Mouse (Mus musculus) liver, postnatal 0 days (tissue): ENCODE data around the gene Ubqln4. TPM values are rescaled to one million over a fixed set of nuclear protein-coding genes. Genes with fewer than 3 reads are reported as not detected.

Experiments
- ATAC-seq: fragments of 200-750 bp; cut with Nextera tagmentation; 2 replicates; pipeline ENCODE4 v1.8.0; 2017; ENCODE audit warnings: mild to moderate bottlenecking, moderate library complexity
- DNase-seq: peaks from one replicate; pipeline ENCODE4 v3.0.0-alpha.2; 2016
- H3K27ac ChIP-seq: fragments of 300-500 bp; sonication (generic); 2 replicates; pipeline ENCODE4 v1.5.1; 2014; ENCODE audit warnings: antibody characterized with exemption, moderate library complexity, mild to moderate bottlenecking, low read depth
- H3K27me3 ChIP-seq: fragments of 300-500 bp; sonication (generic); 2 replicates; pipeline ENCODE4 v1.6.1; 2014; ENCODE audit warnings: low read length, control low read depth, mixed read lengths; ENCODE audit not compliant: insufficient read depth
- H3K36me3 ChIP-seq: fragments of 300-500 bp; sonication (generic); replicated peaks from 2 replicates; pipeline ENCODE4 v1.6.1; 2014; ENCODE audit warnings: mild to moderate bottlenecking, control low read depth, low read length, moderate library complexity, mixed read lengths; ENCODE audit not compliant: insufficient read depth
- H3K4me1 ChIP-seq: fragments of 300-500 bp; sonication (generic); 2 replicates; pipeline ENCODE4 v1.6.1; 2014; ENCODE audit warnings: antibody characterized with exemption, mild to moderate bottlenecking, control low read depth; ENCODE audit not compliant: insufficient read depth
- H3K4me2 ChIP-seq: fragments of 300-500 bp; sonication (generic); 2 replicates; pipeline ENCODE4 v1.6.1; 2014; ENCODE audit warnings: low read depth, mild to moderate bottlenecking, low read length, moderate library complexity, mixed read lengths
- H3K4me3 ChIP-seq: fragments of 300-500 bp; sonication (generic); 2 replicates; pipeline ENCODE4 v1.5.1; 2014; ENCODE audit warnings: low read depth, low read length
- H3K9ac ChIP-seq: fragments of 300-500 bp; sonication (generic); replicated peaks from 2 replicates; pipeline ENCODE4 v1.6.1; 2014; ENCODE audit warnings: mild to moderate bottlenecking, moderate library complexity
- H3K9me3 ChIP-seq: fragments of 300-500 bp; sonication (generic); 2 replicates; pipeline ENCODE4 v1.6.1; 2016; ENCODE audit warnings: mild to moderate bottlenecking, control low read depth, low read length, mixed read lengths
- CTCF ChIP-seq: sonication (generic); IDR thresholded peaks from 2 replicates; pipeline ENCODE4 v1.5.1; 2016; ENCODE audit warnings: antibody characterized with exemption, low read depth
- EP300 ChIP-seq: IDR thresholded peaks from 2 replicates; pipeline ENCODE4 v1.6.1; 2016; ENCODE audit warnings: antibody characterized with exemption, low read depth, mild to moderate bottlenecking
- WGBS: fragments of 180-500 bp; shearing (Covaris S2); extraction: QIAGEN DNeasy Blood & Tissue Kit; methylation state at CpG from one replicate; pipeline ENCODE4 v1.1.7; 2014; ENCODE audit not compliant: insufficient replicate concordance; 5-methylcytosine and 5-hydroxymethylcytosine counted together
- polyA plus RNA-seq: library from polyadenylated mRNA; unstranded; fragments of >200 nt; fragmentation: Nextera tagmentation; extraction: Ambion mirVana; gene quantifications from 2 replicates; pipeline ENCODE4 v1.2.1, GENCODE M21; 2015

The Ubqln4 gene
- 12.5 and 13.5 TPM in 2 replicates for polyA plus RNA-seq

DNA sequence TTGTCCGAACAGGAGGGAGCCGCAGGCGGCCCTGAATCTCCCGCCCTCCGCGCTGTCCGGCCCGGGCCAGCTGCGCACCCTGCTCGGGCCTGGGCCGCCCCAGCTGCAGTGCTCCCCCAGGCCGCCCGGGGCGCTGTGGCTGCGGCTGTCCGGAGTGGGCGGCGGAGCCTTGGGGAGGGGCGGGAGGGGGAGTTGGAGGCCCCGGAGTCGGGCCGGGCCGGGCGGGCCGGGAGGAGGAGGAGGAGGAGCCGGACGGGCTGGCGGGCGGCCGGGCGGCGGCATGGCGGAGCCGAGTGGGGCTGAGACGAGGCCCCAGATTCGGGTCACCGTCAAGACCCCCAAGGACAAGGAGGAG, at the start of gene Ubqln4:
Ubqln4 (plus strand) TSS at position 234 of the 355 bp plus-strand sequence.
- TF ChIP-seq EP300 (no peak), CTCF (peak; percentile 76)
- H3K4me1 ChIP-seq, result peaks cover 19% of the 10 kb centered on the region
- no peaks in the 10 kb centered on the region for H3K9me3 ChIP-seq
- H3K27me3 ChIP-seq, result no peaks in the 10 kb centered on the region
- H3K9ac ChIP-seq, result peak within 1 kb of the TSS; percentile 92
- H3K27ac ChIP-seq, result peak within 1 kb of the TSS; percentile 98
- ATAC-seq (peak; percentile 85), DNase-seq (peak; percentile 94)
- H3K4me3 ChIP-seq, result peak within 1 kb of the TSS; percentile 84
- H3K4me2 ChIP-seq, result peak within 1 kb of the TSS; percentile 98
- WGBS, result 2% methylated on average over 31 of the region's 37 CpGs
- peaks cover 22% of the 10 kb centered on the region for H3K36me3 ChIP-seq

DNA sequence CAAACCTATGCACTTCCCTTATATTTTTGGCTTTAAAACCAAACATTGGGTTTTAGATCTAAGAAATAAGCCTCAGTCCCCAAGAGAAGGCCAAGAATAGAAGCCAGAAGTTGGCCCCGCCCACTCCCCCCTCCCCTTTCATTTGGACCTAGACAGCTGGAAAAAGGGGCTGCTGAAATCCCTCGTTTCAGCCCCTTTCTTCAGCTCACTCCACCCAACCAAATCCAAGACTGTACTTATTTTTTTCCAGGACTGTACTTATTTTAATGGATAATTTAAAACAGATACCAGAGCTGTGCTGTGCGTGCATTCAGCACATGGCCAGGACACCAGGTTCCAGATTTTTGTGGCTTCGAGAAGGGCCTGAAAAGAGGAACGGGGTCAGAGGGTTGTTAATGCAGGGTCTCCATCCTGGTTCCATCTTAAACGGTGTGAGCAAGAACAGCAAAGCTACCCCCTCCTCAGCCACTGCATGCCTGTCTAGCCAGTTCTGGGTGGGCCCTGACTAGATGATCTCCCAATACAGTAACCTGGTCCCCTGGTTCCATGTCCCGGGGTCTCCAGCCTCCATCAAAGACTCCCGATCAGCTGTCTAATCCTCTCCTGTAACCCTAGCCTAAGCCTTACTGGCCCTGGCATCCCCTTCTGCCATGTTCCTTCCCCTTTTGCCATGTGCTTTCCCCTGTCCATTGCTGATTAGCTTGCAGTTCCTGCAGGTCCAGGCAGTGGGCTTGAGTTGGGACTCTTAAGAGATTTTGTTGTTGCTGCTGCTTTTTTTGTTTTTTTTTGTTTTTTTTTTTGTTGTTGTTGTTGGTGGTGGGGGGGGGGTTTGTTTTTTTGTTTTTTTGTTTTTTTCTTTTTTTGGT, 49.4 kb upstream of the Ubqln4 start:
- no peak for ATAC-seq
- Histone ChIP-seq H3K9me3 (no peaks in the 10 kb centered on the region), H3K9ac (no peak overlapping the region), H3K27ac (peak overlapping the region; percentile 94; the same call in 1 of the 2 replicates), H3K36me3 (peaks cover 5% of the 10 kb centered on the region; the same call in 1 of the 2 replicates), H3K4me3 (no peak overlapping the region), H3K4me1 (peaks cover 23% of the 10 kb centered on the region), H3K4me2 (no peak overlapping the region), H3K27me3 (no peaks in the 10 kb centered on the region)
- WGBS, result 40% methylated on average over 8 of the region's 8 CpGs
- TF ChIP-seq EP300, result no peak
- TF ChIP-seq CTCF, result no peak
- DNase-seq, result no peak

DNA sequence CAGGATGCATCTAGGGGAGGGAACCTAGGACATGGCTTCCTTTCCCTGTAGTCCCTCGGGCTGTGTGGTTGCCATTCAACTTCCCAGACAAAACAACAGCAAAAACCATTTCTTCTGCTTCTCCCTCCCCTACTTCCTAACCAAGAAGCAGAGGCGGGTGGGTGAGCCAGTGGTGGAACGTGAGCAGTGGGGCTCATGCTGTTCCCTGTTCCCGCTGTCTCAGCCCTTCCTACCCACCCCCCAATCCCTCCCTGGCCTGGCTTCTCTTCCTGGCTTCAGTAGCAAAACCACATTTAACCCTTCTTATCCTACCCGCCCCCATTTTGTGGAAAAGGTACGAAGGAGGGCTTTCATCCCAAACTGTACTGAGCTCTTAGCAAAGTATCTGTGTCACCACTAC, 48.5 kb upstream of the Ubqln4 start:
- H3K27me3 ChIP-seq, result no peaks in the 10 kb centered on the region
- TF ChIP-seq EP300 (no peak), CTCF (no peak)
- no peak for DNase-seq
- H3K4me3 ChIP-seq, result no peak overlapping the region
- no peak overlapping the region for H3K27ac ChIP-seq
- 67% methylated on average over 6 of the region's 6 CpGs for WGBS
- H3K9me3 ChIP-seq, result no peaks in the 10 kb centered on the region
- no peaks in the 10 kb centered on the region for H3K36me3 ChIP-seq
- H3K9ac ChIP-seq, result no peak overlapping the region
- H3K4me2 ChIP-seq, result no peak overlapping the region
- ATAC-seq, result no peak
- H3K4me1 ChIP-seq, result peaks cover 31% of the 10 kb centered on the region

- H3K4me2 ChIP-seq, result no peak overlapping the region
- WGBS, result 50% methylated on average over 7 of the region's 7 CpGs
- ATAC-seq (no peak), DNase-seq (no peak)
- H3K4me3 ChIP-seq, result no peak overlapping the region
- no peaks in the 10 kb centered on the region for H3K9me3 ChIP-seq
- peaks cover 30% of the 10 kb centered on the region for H3K4me1 ChIP-seq
- no peaks in the 10 kb centered on the region for H3K27me3 ChIP-seq
- 0 out of 2 replicates have a peak, but pooled peaks have one; percentile 1 for TF ChIP-seq CTCF
- TF ChIP-seq EP300, result no peak
- H3K9ac ChIP-seq, result no peak overlapping the region
- H3K36me3 ChIP-seq, result no peaks in the 10 kb centered on the region
- no peak overlapping the region for H3K27ac ChIP-seq
These were observed 47.8 kb upstream of the Ubqln4 start for GRCm38 (mm10) chr3:88505765-88506164.

DNA sequence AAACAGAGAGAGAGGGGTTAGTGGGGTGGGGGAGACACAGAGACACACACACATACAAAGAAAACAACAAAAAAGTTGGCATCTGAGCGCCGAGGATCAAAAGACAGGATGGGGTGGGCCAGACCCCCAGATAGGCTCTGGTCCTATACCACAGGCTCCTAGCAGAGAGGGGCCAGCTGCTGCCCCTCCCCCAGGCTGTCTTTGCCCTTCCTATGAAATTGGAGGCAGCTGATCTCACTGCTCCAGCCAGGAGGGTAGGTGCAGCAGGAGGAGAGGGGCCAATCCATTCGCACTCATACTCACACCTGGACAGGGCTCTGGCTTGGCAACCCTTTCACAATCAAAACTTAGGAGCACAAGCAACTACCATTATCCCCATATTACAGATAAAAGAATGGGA, 44.3 kb upstream of the Ubqln4 start:
- TF ChIP-seq CTCF, result no peak
- TF ChIP-seq EP300, result no peak
- Histone ChIP-seq H3K4me3 (peak overlapping the region; percentile 42), H3K27me3 (no peaks in the 10 kb centered on the region), H3K9ac (peak overlapping the region; percentile 54), H3K36me3 (no peaks in the 10 kb centered on the region), H3K4me1 (peaks cover 42% of the 10 kb centered on the region), H3K9me3 (no peaks in the 10 kb centered on the region), H3K27ac (peak overlapping the region; percentile 86), H3K4me2 (peak overlapping the region; percentile 79)
- WGBS, result 60% methylated on average over 3 of the region's 3 CpGs
- DNase-seq (no peak), ATAC-seq (peak; percentile 2)

DNA sequence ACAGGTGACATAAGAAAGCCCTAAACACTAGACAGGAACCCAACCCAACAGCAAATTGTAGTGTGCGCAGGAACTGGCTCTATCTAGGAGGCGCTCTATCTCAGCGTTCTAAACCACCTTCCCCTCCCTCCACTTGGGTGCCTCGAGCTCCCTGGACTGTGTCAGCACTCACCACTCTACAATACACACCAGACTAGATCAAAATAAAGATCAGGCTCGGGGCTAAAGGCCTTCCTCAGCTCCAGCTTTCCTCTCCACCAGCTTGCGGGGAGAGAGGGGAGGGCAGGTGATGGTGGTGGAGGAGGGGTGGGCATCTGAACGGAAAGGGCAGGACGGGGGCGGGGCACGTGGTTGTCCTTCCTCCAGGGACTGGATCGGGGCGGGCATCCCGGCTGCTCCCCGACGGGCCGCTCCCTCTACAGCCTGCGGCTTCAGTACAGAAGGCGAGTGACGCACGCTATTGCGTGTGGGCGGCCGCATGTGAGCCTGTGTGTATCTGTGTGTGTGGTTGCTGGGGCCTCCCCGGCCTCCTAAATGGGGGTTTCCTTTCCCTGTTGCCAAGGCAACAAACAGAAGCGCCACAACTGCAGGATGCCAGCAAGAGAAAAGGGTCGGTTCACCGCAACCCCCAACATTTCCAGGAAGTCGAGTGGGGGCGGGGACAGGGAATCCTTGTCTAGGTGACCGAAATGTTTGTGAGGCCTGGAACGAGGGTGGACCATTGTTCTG, 43.7 kb upstream of the Ubqln4 start, which contains the start of gene Lmna:
Lmna (minus strand) TSS at position 265 of the 729 bp plus-strand sequence.
- Histone ChIP-seq H3K4me2 (peak within 1 kb of the TSS; percentile 79), H3K4me3 (peak within 1 kb of the TSS; percentile 42), H3K9ac (peak within 1 kb of the TSS; percentile 54), H3K36me3 (no peaks in the 10 kb centered on the region), H3K4me1 (peaks cover 42% of the 10 kb centered on the region), H3K27me3 (no peaks in the 10 kb centered on the region), H3K9me3 (no peaks in the 10 kb centered on the region), H3K27ac (peak within 1 kb of the TSS; percentile 86)
- 2% methylated on average over 31 of the region's 31 CpGs for WGBS
- TF ChIP-seq CTCF (peak; percentile 58), EP300 (peak; percentile 65; the same call in 1 of the 2 replicates)
- ATAC-seq, result peak; percentile 96
- peak; percentile 93 for DNase-seq
